Mouse (Mus musculus) adrenal gland, adult (tissue): ENCODE measurements around the gene Invs.

Experiments used
- DNase-seq, 2 experiments: peaks; one replicate each; pipeline ENCODE4 v3.0.0; 2022 to 2023; ENCODE audit warnings: low spot score in 1 of 2; ENCODE audit not compliant: inconsistent age in 2 of 2

Gene Invs

DNA sequence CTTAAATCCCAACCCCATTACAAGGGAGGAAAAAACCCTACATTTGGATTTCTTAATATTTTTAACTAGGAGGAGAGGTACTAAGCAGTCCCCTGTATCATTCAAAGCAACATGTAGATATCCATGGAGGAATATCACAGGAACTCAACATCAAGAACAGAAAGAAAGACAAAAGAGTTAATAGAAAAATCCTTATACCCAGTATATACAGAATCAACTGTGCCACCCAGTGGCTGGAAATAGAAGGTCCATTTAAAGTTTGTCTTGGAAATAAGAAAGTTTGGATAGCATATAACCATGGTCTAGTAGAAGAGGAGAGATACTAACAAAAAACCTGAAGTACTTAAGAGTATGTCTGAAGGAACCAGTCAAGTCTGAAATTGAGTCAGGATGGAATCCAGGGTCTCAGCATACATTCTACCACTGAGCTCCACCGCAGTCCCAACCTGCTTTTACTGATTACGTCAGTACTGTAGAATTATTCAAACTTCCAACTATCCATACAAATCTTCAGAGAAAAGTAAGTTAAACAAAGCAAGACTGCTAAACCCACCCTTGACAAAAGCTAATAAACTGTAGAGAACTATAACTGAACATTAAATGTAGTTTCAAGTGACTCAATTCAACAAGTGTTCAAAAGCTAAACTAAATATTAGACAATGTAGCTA lies 174.7 kb downstream of the Invs start:
- peak in 1 of 2 experiments; percentile 52 for DNase-seq

DNA sequence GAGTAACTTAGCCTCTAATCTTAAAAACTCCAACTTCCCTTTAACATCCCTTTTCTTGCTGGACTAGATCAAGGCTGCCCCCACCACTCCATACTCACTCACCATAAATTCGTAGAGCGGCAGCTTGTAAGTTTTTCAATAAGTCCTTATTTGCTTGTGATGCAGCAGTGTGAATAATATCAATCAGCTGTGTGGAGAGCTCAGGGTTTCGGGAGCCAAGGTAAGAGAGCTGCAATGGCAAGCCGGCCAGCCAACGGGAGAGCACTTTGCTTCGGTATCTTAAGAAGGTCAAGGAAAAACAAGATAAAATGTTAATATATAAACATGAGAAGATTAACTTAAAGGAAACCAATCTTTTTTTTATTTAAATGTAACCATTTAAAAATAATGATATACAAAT lies 178.9 kb downstream of the Invs start:
- peak; percentile 41 to 79 for DNase-seq

DNA sequence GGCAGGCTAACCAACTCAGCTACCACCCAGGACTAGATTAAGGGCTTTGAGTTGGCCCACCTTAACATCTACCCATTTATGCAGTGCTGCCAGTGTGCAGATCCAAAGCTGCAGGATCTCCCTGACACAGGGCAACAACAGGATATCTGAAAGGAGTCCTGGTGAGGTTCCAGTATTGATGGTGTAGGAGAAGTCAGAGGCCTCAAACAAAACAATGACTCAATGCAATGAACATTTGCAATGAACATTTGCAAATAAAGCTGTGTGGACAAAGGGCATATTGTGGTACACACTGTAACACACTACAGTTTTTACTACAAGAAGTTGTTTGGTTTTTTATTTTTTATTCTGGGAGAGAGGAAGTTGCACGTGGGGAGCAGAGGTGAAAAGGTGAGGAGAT lies 181.5 kb downstream of the Invs start:
- DNase-seq, result no peak

DNA sequence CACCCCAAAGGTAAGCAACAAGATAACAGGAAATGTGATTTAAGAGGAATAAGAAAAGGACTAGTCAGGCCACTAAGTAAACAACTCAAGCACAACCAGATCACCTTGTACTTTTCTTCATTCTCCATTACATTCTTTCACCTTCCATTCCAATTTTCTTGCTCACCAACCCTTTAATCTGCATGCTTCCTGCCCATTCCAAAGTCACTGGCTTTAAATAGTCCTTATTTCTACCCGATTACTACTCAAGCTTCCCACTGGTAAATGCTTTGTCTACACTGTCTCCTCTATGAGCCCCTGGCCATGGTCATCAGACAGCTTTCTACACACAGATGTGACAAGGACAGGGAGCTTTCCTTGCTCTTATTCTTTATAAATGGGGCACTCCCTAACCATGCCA lies 191.4 kb downstream of the Invs start:
- DNase-seq, result no peak

DNA sequence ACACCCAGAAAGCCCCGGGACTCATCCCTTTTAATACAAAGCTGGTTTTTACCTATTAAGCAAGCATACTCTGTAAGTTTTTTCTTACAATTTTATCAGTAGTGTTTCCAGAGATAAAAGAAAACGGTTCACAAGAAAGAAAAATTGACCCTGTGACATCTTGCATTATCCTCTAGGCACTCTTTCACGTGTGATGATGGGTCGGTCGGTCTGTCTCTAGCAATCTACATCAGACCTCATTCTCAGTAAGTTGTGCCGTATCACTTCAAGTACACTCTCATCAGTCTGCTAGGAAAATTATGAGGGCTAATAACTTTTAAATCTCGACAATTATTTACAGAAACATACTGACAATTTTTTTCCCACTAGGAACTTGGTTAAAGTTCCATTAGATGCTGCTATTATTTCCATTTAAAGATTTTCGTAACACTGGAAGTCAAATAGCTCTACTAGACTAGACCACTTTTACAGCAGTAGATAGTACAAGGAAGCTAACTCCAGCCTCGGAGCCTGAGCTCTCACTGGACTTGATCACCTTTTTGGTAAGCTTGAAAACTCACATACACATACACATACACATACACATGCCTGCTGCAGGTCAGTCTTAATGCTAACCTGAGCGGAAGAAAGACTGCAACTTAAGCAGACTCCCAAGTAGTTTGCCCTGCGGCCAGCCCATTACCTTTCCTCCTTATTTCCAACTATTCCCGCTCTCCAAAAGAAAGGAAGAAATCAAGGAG lies 192.7 kb downstream of the Invs start:
- peak in 1 of 2 experiments; percentile 58 for DNase-seq

DNA sequence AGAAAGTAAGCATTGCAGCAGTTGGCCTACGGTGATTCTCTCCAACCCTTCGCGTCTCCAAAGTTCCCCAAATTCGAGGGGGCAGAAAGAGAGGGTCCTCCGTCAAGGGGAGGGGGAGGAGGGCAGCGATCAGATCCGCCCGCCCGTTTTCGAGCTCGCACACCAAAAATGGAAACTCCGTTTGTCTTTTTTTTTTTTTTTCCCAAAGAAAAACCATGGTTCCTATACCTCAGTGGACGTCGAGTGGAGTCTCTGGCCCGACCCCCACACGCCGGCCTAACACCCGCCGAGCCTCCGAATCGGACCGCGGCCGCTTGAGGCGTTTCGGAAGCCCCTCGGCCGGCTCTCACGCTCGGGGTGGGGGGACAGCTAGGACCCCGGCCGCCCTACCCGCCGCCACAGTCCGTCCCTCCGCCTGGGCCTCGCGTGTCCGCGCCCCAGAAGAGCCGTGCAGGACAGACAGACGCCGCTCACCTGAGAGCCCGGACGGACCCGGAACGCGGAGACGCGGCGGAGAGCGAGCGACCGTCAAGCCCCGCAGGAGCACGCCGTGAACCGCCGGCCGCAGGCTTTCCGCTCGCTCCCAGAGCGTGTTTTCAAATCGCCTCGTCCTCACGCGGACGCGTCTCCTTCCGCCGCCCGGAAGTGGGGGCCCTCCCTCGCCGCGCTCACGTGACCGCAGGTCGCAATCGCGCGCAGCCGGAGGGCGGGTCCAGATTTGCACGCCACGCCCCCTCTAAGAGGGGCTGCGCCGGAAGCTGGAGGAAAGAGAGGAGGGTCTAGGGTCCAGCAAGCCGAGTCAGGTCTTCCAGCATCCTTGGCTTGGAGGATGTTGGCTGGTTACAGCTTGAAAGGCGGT lies 193.5 kb downstream of the Invs start, which contains the start of gene Tex10:
Gene Tex10, minus strand, starts transcription at position 668 of the 859 bp plus-strand sequence.
- peak; percentile 92 to 96 for DNase-seq

DNA sequence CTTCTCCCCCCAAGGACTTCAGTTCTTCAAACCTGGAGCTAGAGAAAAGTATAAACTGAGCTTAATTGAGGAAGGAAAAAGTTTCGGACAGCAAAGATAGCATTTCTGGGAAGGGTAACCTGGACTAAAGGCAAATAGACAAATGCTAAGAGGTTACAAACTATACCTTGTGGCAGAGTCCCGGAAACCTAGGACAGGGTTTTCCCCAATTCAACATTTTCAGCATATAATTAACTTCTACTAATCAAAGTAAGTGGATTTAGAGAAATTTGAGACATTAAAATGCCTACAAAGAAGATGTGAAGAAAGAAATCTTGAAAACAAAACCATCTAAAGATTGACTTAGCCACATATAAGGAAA lies 194.1 kb downstream of the Invs start:
- no peak for DNase-seq

DNA sequence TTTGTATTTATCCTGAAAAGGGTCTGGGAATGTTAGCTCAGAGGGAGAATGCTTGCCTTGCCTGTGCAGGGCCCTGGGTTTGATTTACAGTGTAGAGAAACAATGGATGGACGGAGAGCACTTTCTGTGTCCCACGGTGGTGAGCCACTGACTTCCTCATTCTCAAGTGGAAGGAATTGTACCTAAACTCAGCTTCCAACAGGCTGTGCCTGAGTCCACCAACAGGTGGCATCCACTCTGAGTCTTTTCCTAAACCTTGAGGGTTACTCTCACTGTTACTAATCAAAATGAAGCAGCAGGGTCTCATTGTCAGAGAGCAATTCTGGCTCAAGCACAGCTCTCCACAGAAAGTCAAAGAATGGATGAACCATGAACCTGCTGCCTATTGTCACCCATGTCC lies 201.7 kb downstream of the Invs start:
- DNase-seq, result peak; percentile 38 to 73
